Mouse (Mus musculus) heart, postnatal 0 days (tissue): ENCODE results near the gene Mmp9. TPM values are rescaled to one million over a fixed set of nuclear protein-coding genes. Genes with fewer than 3 reads are reported as not detected.

Source experiments
- ATAC-seq: fragments of 200-750 bp; cut with Nextera tagmentation; 2 replicates; pipeline ENCODE4 v1.8.0; 2017; ENCODE audit warnings: low read depth, moderate number of reproducible peaks, moderate library complexity; ENCODE audit not compliant: insufficient read depth
- DNase-seq: peaks from one replicate; pipeline ENCODE4 v3.0.0-alpha.2; 2016; ENCODE audit warnings: low spot score
- H3K27ac ChIP-seq: fragments of 300-500 bp; sonication (generic); 2 replicates; pipeline ENCODE4 v1.5.1; 2014; ENCODE audit warnings: low read depth, mild to moderate bottlenecking
- H3K27me3 ChIP-seq: fragments of 300-500 bp; sonication (generic); 2 replicates; pipeline ENCODE4 v1.6.1; 2014; ENCODE audit warnings: low read length, mixed read lengths; ENCODE audit not compliant: control insufficient read depth, insufficient read depth
- H3K36me3 ChIP-seq: fragments of 300-500 bp; sonication (generic); replicated peaks from 2 replicates; pipeline ENCODE4 v1.6.1; 2014; ENCODE audit warnings: low read length, mixed read lengths; ENCODE audit not compliant: control insufficient read depth, insufficient read depth
- H3K4me1 ChIP-seq: fragments of 300-500 bp; sonication (generic); 2 replicates; pipeline ENCODE4 v1.6.1; 2014; ENCODE audit warnings: antibody characterized with exemption; ENCODE audit not compliant: control insufficient read depth, insufficient read depth
- H3K4me2 ChIP-seq: fragments of 300-500 bp; sonication (generic); 2 replicates; pipeline ENCODE4 v1.6.1; 2014; ENCODE audit warnings: low read depth, mild to moderate bottlenecking, low read length, moderate library complexity
- H3K4me3 ChIP-seq: fragments of 300-500 bp; sonication (generic); 2 replicates; pipeline ENCODE4 v1.5.1; 2014; ENCODE audit warnings: low read depth, low read length
- H3K9ac ChIP-seq: fragments of 300-500 bp; sonication (generic); replicated peaks from 2 replicates; pipeline ENCODE4 v1.6.1; 2014; ENCODE audit warnings: low read depth, low read length, mixed read lengths
- H3K9me3 ChIP-seq: fragments of 300-500 bp; sonication (generic); replicated peaks from 2 replicates; pipeline ENCODE4 v1.6.1; 2016; ENCODE audit warnings: low read length; ENCODE audit not compliant: control insufficient read depth
- CTCF ChIP-seq: IDR thresholded peaks from 2 replicates; pipeline ENCODE4 v1.5.1; 2016; ENCODE audit warnings: antibody characterized with exemption, control low read depth, low read depth
- EP300 ChIP-seq: IDR thresholded peaks from 2 replicates; pipeline ENCODE4 v1.6.1; 2016; ENCODE audit warnings: antibody characterized with exemption, low read depth
- WGBS: fragments of 180-500 bp; shearing (Covaris S2); extraction: QIAGEN DNeasy Blood & Tissue Kit; methylation state at CpG from one replicate; pipeline ENCODE4 v1.1.7; 2014; 5-methylcytosine and 5-hydroxymethylcytosine counted together
- polyA plus RNA-seq: library from polyadenylated mRNA; unstranded; fragments of >200 nt; fragmentation: Nextera tagmentation; extraction: Ambion mirVana; gene quantifications from 2 replicates; pipeline ENCODE4 v1.2.1, GENCODE M21; 2015
- total RNA-seq: library from RNA; depleted of rRNA; stranded (reverse); fragments of >200 nt; gene quantifications from 2 replicates; pipeline ENCODE4 v1.2.3, GENCODE M21; 2014; ENCODE audit warnings: low replicate concordance; rRNA removed

The Mmp9 gene
- total and polyA plus RNA-seq, 2 experiments from 2014 or later = 0.08 to 0.64 TPM

DNA sequence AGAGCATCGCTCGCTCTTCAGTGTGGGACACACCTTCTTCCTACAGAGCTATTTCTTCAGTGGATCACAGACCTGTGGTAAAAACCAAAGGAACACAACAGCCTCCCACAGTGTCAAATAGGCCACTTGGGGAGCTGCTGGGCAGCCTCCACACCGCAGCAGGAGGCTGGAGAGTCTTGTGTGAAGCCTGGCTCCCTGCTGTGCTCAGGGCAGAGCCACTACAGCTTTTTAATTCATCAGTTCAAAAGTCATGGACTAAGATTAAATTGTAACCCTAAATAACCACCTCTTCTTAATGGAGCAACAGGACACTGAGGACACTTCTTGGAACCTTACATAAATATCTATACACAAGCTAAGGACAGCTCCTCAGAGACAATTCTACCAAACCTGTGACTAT lies 62.5 kb downstream of the Mmp9 start:
- DNase-seq (no peak), ATAC-seq (no peak)
- H3K27ac ChIP-seq = no peak overlapping the region
- H3K4me3 ChIP-seq = no peak overlapping the region
- peaks cover 90% of the 10 kb centered on the region for H3K36me3 ChIP-seq
- TF ChIP-seq EP300 (no peak), CTCF (no peak)
- peaks cover 8% of the 10 kb centered on the region for H3K27me3 ChIP-seq
- no peaks in the 10 kb centered on the region for H3K9me3 ChIP-seq
- no peak overlapping the region for H3K9ac ChIP-seq
- 92% methylated on average over 3 of the region's 3 CpGs for WGBS
- H3K4me1 ChIP-seq = peaks cover 6% of the 10 kb centered on the region
- H3K4me2 ChIP-seq = no peak overlapping the region

DNA sequence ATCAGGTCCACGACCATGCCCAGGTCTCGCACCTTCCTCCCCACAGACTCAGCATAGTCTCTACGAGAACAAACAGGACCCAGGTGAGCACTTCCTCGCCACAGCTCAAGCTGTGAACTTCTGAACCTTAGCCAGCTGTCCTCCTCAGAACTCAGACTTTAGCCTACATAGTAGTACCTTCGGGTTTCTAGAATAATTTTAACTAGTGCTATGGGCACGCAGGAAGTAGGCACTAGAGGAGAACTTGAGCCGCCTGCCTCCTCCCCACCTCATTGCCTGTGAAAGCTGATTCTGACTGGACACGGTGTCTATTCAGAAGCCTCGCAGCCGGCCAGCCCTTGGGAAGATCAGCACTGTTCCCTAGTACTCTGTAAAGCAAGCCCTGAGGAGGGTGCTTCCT lies 63.7 kb downstream of the Mmp9 start:
- no peak for ATAC-seq
- no peak for DNase-seq
- Histone ChIP-seq H3K4me2 (no peak overlapping the region), H3K4me1 (no peaks in the 10 kb centered on the region), H3K9ac (no peak overlapping the region), H3K4me3 (no peak overlapping the region), H3K27ac (no peak overlapping the region), H3K36me3 (peaks cover 96% of the 10 kb centered on the region), H3K9me3 (no peaks in the 10 kb centered on the region), H3K27me3 (no peaks in the 10 kb centered on the region)
- WGBS = 85% methylated on average over 10 of the region's 10 CpGs
- no peak for TF ChIP-seq CTCF
- no peak for TF ChIP-seq EP300

Other genes starting within 250 kb of the Mmp9 start
- not detected in 2 replicates for gene Spint4, start 242.3 kb upstream of the Mmp9 start, total RNA-seq
- not detected in 2 replicates for gene Spint4, start 242.3 kb upstream of the Mmp9 start, polyA plus RNA-seq
- not detected in 2 replicates for gene Spint5, start 225.5 kb upstream of the Mmp9 start, total RNA-seq
- not detected in 2 replicates for gene Spint5, start 225.5 kb upstream of the Mmp9 start, polyA plus RNA-seq
- not detected in 2 replicates for gene Wfdc3, start 194.8 kb upstream of the Mmp9 start, total RNA-seq
- gene Wfdc3, start 194.8 kb upstream of the Mmp9 start, polyA plus RNA-seq = 0.46 and 0.51 TPM in 2 replicates
- gene Dnttip1, start 194.8 kb upstream of the Mmp9 start, total RNA-seq = 8.9 and 19.1 TPM in 2 replicates
- gene Dnttip1, start 194.8 kb upstream of the Mmp9 start, polyA plus RNA-seq = 42.8 and 43.3 TPM in 2 replicates
- gene Ube2c, start 170.9 kb upstream of the Mmp9 start, total RNA-seq = 175 and 320 TPM in 2 replicates
- 116 and 117 TPM in 2 replicates for gene Ube2c, start 170.9 kb upstream of the Mmp9 start, polyA plus RNA-seq
- gene Tnnc2, start 160.8 kb upstream of the Mmp9 start, total RNA-seq = 4.9 and 5.0 TPM in 2 replicates
- gene Tnnc2, start 160.8 kb upstream of the Mmp9 start, polyA plus RNA-seq = 0.18 and 0.25 TPM in 2 replicates
- gene Snx21, start 155.0 kb upstream of the Mmp9 start, total RNA-seq = 46.4 and 98.1 TPM in 2 replicates
- gene Snx21, start 155.0 kb upstream of the Mmp9 start, polyA plus RNA-seq = 29.8 and 30.8 TPM in 2 replicates
- 10.6 and 28.9 TPM in 2 replicates for gene Acot8, start 135.9 kb upstream of the Mmp9 start, total RNA-seq
- 11.4 and 14.1 TPM in 2 replicates for gene Acot8, start 135.9 kb upstream of the Mmp9 start, polyA plus RNA-seq
- gene Zswim3, start 135.7 kb upstream of the Mmp9 start, total RNA-seq = 0.93 and 2.8 TPM in 2 replicates
- 3.3 and 3.4 TPM in 2 replicates for gene Zswim3, start 135.7 kb upstream of the Mmp9 start, polyA plus RNA-seq
- 5.4 TPM in 2 replicates for gene Zswim1, start 118.1 kb upstream of the Mmp9 start, total RNA-seq
- 7.0 and 7.4 TPM in 2 replicates for gene Zswim1, start 118.1 kb upstream of the Mmp9 start, polyA plus RNA-seq
- gene Spata25, start 112.2 kb upstream of the Mmp9 start, total RNA-seq = not detected in 2 replicates
- gene Spata25, start 112.2 kb upstream of the Mmp9 start, polyA plus RNA-seq = not detected in 2 replicates
- gene Ctsa, start 107.9 kb upstream of the Mmp9 start, total RNA-seq = 259 and 263 TPM in 2 replicates
- 133 and 134 TPM in 2 replicates for gene Ctsa, start 107.9 kb upstream of the Mmp9 start, polyA plus RNA-seq
- gene Neurl2, start 107.3 kb upstream of the Mmp9 start, total RNA-seq = 57.1 and 103 TPM in 2 replicates
- gene Neurl2, start 107.3 kb upstream of the Mmp9 start, polyA plus RNA-seq = 68.4 and 76.5 TPM in 2 replicates
- gene Pltp, start 83.1 kb upstream of the Mmp9 start, total RNA-seq = 7.7 and 10.4 TPM in 2 replicates
- gene Pltp, start 83.1 kb upstream of the Mmp9 start, polyA plus RNA-seq = 8.3 and 8.6 TPM in 2 replicates
- gene Pcif1, start 61.5 kb upstream of the Mmp9 start, total RNA-seq = 51.8 and 63.6 TPM in 2 replicates
- gene Pcif1, start 61.5 kb upstream of the Mmp9 start, polyA plus RNA-seq = 50.6 and 54.2 TPM in 2 replicates
- gene Zfp335, start 29.0 kb upstream of the Mmp9 start, total RNA-seq = 18.0 and 19.6 TPM in 2 replicates
- 3.7 TPM in 2 replicates for gene Zfp335, start 29.0 kb upstream of the Mmp9 start, polyA plus RNA-seq
- 0.50 and 3.5 TPM in 2 replicates for gene Slc12a5, start 20.0 kb downstream of the Mmp9 start, total RNA-seq
- 0.31 and 0.48 TPM in 2 replicates for gene Slc12a5, start 20.0 kb downstream of the Mmp9 start, polyA plus RNA-seq
- gene Ncoa5, start 94.1 kb downstream of the Mmp9 start, total RNA-seq = 20.0 and 30.7 TPM in 2 replicates
- gene Ncoa5, start 94.1 kb downstream of the Mmp9 start, polyA plus RNA-seq = 20.6 and 20.8 TPM in 2 replicates
- gene Cd40, start 114.8 kb downstream of the Mmp9 start, total RNA-seq = 12.1 and 12.9 TPM in 2 replicates
- 5.1 and 6.7 TPM in 2 replicates for gene Cd40, start 114.8 kb downstream of the Mmp9 start, polyA plus RNA-seq
- gene 1700025C18Rik, start 150.0 kb downstream of the Mmp9 start, total RNA-seq = not detected in 2 replicates
- not detected in 2 replicates for gene 1700025C18Rik, start 150.0 kb downstream of the Mmp9 start, polyA plus RNA-seq